Mouse (Mus musculus): Measurements from ENCODE around the gene Sox8.

DNA sequence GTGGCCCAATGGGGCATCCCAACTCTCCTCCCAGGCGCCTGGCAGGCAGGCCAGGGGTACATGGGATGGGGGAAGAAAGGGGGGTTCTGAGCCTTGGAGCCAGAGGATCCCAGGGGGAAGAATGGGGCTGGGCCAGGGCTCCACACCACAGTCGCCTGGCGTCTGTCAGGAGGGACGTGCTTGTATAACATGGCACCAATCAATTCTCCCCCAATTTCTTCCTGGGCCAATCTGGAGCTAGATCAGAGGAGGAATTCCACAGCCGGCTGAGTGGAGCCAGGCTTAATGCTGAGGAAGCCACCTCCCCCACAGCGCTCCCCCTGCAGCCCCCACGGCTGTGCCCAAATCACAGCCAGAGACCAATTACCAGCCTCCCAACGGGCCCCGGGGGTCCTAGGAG is 50.0 kb downstream of the Sox8 start:
- no peak for TF ChIP-seq CTCF (IDR thresholded peaks at IDR 0.05; ENCODE audit: low read depth)
- no peak for TF ChIP-seq EP300 (optimal IDR thresholded peaks at IDR 0.05)

Measured in stomach, postnatal 0 days (tissue).